Mouse (Mus musculus) hindbrain, embryonic 14.5 days (tissue): ENCODE measurements around the gene Jun. TPM values are rescaled to one million over a fixed set of nuclear protein-coding genes. Genes with fewer than 3 reads are reported as not detected.
A peak's percentile ranks its signal among the peaks of the same experiment; 100 is the strongest.

Experiments used
- ATAC-seq: fragments of 200-750 bp; cut with Nextera tagmentation; 2 replicates; pipeline ENCODE4 v1.8.0; 2017; ENCODE audit warnings: moderate number of reproducible peaks, mild to moderate bottlenecking, moderate TSS enrichment, moderate library complexity; ENCODE audit not compliant: low FRiP score
- DNase-seq: peaks from one replicate; pipeline ENCODE4 v3.0.0-alpha.2; 2015; ENCODE audit warnings: low spot score
- H3K27ac ChIP-seq: fragments of 300-500 bp; sonication (generic); 2 replicates; pipeline ENCODE4 v1.5.1; 2014; ENCODE audit warnings: mild to moderate bottlenecking, moderate library complexity
- H3K27me3 ChIP-seq: fragments of 300-500 bp; sonication (generic); 2 replicates; pipeline ENCODE4 v1.6.1; 2014; ENCODE audit warnings: mild to moderate bottlenecking, low read length, mixed read lengths; ENCODE audit not compliant: control insufficient read depth, insufficient read depth
- H3K36me3 ChIP-seq: fragments of 300-500 bp; sonication (generic); replicated peaks from 2 replicates; pipeline ENCODE4 v1.6.1; 2014; ENCODE audit not compliant: control insufficient read depth, insufficient read depth
- H3K4me1 ChIP-seq: fragments of 300-500 bp; sonication (generic); replicated peaks from 2 replicates; pipeline ENCODE4 v1.6.1; 2014; ENCODE audit warnings: antibody characterized with exemption, low read length, mixed read lengths; ENCODE audit not compliant: control insufficient read depth, insufficient read depth
- H3K4me2 ChIP-seq: fragments of 300-500 bp; sonication (generic); replicated peaks from 2 replicates; pipeline ENCODE4 v1.6.1; 2014; ENCODE audit warnings: mild to moderate bottlenecking, moderate library complexity
- H3K4me3 ChIP-seq: fragments of 300-500 bp; sonication (generic); replicated peaks from 2 replicates; pipeline ENCODE4 v1.5.1; 2014; ENCODE audit warnings: mild to moderate bottlenecking, low read length
- H3K9ac ChIP-seq: fragments of 300-500 bp; sonication (generic); 2 replicates; pipeline ENCODE4 v1.6.1; 2014
- H3K9me3 ChIP-seq: fragments of 300-500 bp; sonication (generic); 2 replicates; pipeline ENCODE4 v1.6.1; 2016; ENCODE audit warnings: low read length; ENCODE audit not compliant: control insufficient read depth
- WGBS: fragments of 180-500 bp; shearing (Covaris S2); extraction: QIAGEN DNeasy Blood & Tissue Kit; methylation state at CpG from one replicate; pipeline ENCODE4 v1.1.7; 2014; 5-methylcytosine and 5-hydroxymethylcytosine counted together
- polyA plus RNA-seq: library from polyadenylated mRNA; unstranded; fragments of >200 nt; fragmentation: Nextera tagmentation; extraction: Ambion mirVana; gene quantifications from 2 replicates; pipeline ENCODE4 v1.2.1, GENCODE M21; 2014

The Jun gene
- polyA plus RNA-seq, 1 experiment from 2014 or later = 35.2 TPM

DNA sequence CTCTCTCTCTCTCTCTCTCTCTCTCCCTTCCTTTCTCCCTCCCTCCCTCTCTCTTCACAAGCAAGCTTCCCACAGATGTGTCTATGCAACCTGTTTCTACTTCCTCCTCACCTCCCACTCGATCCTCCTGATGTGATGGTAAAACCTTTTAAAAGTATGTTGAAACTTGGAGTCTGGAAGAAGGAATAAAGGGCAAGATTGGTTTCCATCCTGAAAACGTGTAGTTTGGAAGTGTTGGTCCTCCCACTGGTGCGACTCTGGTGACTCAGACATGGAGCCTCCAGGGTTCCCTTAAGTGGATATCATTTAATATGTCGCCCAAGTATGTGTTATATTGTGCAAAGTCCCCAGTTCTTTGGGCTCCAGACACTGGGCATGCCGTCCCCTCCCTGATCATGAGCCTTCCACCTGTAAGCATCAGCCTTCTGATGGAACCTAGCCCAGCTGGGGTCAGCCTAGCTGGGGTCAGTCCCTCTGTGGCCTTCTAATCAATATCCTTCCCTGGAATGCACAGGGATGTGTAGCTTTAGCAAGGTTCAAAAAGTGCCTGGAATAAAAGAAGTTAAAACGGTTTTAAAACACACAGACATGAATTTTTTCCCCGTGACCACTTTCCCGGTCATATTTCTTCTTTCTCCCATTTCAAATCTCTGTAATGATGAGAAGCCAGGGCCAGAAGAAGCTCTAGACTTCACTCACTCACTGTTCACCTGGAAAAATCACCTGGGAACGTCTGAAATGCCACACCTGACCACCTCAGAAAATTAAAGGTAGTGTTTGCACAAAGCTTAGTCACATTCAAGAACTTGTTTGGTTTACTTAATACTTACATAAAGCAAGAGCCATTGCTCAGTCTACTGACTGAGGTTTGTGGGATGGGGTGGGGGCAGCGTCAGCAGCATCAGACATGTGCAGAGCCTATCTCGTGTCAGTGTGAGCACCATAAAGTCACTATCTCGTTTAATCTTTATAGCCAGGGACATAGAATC is 30.1 kb downstream of the Jun start:
- no peak overlapping the region for H3K4me2 ChIP-seq
- H3K9me3 ChIP-seq = no peaks in the 10 kb centered on the region
- ATAC-seq (no peak), DNase-seq (no peak)
- H3K27ac ChIP-seq = no peak overlapping the region
- no peak overlapping the region for H3K4me3 ChIP-seq
- H3K36me3 ChIP-seq = no peaks in the 10 kb centered on the region
- H3K27me3 ChIP-seq = no peaks in the 10 kb centered on the region
- H3K4me1 ChIP-seq = no peaks in the 10 kb centered on the region; the same call in 1 of the 2 replicates
- H3K9ac ChIP-seq = no peak overlapping the region
- WGBS = 90% methylated on average over 12 of the region's 12 CpGs

DNA sequence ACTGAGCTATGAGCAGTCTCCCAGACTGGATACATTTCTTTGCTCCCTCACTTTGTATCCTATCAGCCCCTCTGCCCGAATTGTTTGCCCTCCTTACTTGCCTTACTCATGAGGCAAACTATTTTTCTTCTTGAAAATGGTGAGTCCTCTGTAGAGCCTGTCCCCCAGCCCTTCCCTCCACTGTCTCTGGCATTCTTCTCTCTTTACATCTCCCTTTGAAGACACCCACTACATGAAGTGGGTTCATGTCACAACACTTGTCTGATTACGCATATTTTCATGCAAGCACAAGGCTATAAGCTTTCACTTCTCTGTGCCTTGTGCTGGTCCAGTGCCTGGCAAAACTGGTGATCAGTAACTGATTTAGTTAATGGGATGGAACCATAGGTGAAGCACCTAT is 31.8 kb downstream of the Jun start:
- Histone ChIP-seq H3K9me3 (no peaks in the 10 kb centered on the region), H3K27ac (no peak overlapping the region), H3K36me3 (no peaks in the 10 kb centered on the region), H3K4me2 (no peak overlapping the region), H3K4me3 (no peak overlapping the region), H3K9ac (no peak overlapping the region), H3K27me3 (no peaks in the 10 kb centered on the region), H3K4me1 (no peaks in the 10 kb centered on the region)
- DNase-seq (no peak), ATAC-seq (no peak)
- 92% methylated on average over 2 of the region's 2 CpGs for WGBS

DNA sequence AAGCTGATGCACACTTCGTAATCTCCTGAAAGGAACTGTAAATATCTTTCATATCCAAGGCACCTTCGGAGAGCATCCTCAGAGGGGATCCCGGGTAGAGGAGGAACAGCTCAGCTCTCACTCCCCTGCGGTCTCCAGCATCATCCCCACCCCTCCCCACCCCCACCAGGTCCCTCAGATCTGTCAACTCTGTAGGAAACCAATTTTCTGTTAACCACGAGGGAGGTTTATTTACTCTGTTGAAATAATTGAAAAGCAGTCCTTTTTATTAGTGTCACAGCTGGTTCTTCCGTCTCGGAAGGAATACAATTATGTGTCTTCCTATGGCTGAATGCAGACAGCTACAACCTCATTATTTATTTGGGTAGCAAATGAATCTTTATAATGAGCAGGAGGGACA is 33.8 kb downstream of the Jun start:
- H3K4me1 ChIP-seq = no peaks in the 10 kb centered on the region
- WGBS = 28% methylated on average over 7 of the region's 7 CpGs
- peak; percentile 71 for ATAC-seq
- no peaks in the 10 kb centered on the region for H3K27me3 ChIP-seq
- no peak overlapping the region for H3K4me2 ChIP-seq
- H3K4me3 ChIP-seq = no peak overlapping the region
- H3K9me3 ChIP-seq = no peaks in the 10 kb centered on the region
- no peak for DNase-seq
- no peak overlapping the region for H3K9ac ChIP-seq
- H3K27ac ChIP-seq = no peak overlapping the region
- no peaks in the 10 kb centered on the region for H3K36me3 ChIP-seq

DNA sequence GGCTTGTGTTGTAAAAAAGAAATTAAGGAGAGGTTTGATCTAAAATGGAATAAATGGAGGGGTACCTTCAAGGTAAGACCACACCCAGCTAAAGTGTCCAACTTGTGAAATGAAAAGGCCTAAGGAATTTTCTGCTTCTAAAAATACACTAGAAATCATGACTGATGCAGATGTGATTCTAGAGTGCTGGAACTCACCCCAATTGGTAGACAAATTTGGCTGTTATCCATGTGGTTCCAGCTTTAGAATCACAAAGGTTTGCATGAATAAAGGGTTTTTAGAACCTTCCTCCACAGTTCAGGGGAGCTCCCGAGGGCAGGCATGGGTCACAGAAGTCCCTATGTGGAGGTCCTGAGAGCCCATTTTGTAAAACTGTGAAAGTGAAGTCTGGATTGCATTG is 39.3 kb downstream of the Jun start:
- 74% methylated on average over 1 of the region's 1 CpGs for WGBS
- H3K27me3 ChIP-seq = no peaks in the 10 kb centered on the region
- H3K36me3 ChIP-seq = no peaks in the 10 kb centered on the region

DNA sequence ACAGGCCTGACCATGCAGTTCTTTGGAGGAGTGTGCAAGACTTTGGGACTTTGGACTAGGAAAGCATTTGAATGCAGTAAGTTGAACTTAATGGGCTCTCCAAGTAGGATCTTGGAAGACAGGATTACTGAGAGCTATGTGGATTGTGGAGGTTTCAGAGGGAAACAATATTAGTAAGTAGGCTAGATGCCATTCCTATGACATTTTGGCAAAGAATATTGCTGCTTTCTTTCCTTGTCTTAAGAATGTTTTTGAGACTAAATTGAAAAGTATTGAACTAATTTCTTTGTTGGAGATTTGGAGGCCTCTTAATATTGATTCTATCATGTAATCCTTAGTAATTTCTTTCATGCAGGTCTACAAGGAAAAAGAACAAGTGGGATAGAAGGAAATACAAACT is 39.8 kb downstream of the Jun start:
- no peaks in the 10 kb centered on the region for H3K36me3 ChIP-seq
- H3K4me2 ChIP-seq = no peak overlapping the region
- DNase-seq (no peak), ATAC-seq (no peak)
- no peaks in the 10 kb centered on the region for H3K27me3 ChIP-seq
- H3K4me3 ChIP-seq = no peak overlapping the region
- H3K9me3 ChIP-seq = no peaks in the 10 kb centered on the region
- H3K27ac ChIP-seq = no peak overlapping the region
- H3K9ac ChIP-seq = no peak overlapping the region
- no peaks in the 10 kb centered on the region for H3K4me1 ChIP-seq

More for the DNA sequence above, 39.3 kb downstream of the Jun start:
- no peak overlapping the region for H3K27ac ChIP-seq
- DNase-seq (no peak), ATAC-seq (no peak)
- no peaks in the 10 kb centered on the region for H3K4me1 ChIP-seq
- H3K9me3 ChIP-seq = no peaks in the 10 kb centered on the region
- H3K4me2 ChIP-seq = no peak overlapping the region
- no peak overlapping the region for H3K9ac ChIP-seq
- no peak overlapping the region for H3K4me3 ChIP-seq

DNA sequence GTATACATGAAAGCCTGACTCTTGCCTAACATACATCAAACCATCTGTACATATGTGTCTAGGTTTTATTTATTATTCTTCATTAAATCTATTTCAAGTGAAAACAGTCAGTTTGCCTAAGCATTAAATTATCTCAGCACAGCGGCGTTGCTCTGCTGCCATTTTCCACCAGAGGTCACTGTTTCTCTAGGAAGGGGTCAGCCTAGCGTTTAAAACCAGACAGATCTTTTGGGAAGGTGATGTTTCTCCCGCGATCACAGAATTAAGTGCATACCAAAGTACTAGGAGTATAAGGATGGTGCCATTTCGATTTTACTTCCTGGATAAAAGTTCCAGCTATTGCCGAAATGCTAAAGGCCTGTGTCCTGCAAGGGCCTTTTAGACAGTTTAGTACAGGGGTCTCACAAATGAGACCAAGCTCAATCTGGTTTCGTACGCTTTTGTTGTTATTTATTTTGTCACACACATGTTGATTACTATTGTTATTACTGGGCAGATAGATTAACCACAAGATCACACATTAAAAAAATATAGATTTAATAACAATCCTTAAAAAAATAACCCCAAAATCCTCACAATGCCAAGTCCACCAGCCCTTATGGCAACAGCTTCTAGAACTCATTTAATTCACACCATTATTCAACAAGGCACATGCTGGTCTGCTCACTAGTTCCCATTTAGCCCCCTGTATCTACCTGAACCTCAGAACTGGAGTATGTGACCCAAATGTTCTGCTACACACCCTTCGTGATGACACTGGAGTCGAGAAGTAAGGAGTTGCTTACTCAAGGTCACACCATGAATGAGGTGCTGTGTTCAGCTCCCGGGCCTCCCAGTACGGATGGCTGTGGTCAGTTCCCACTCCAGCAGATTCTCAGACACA is 43.6 kb downstream of the Jun start:
- Histone ChIP-seq H3K4me1 (no peaks in the 10 kb centered on the region), H3K4me2 (no peak overlapping the region), H3K9ac (no peak overlapping the region), H3K4me3 (no peak overlapping the region), H3K27me3 (no peaks in the 10 kb centered on the region), H3K36me3 (no peaks in the 10 kb centered on the region), H3K27ac (no peak overlapping the region), H3K9me3 (no peaks in the 10 kb centered on the region)
- WGBS = 44% methylated on average over 13 of the region's 13 CpGs
- ATAC-seq (peak; percentile 80; the same call in 1 of the 2 replicates), DNase-seq (peak; percentile 91)

DNA sequence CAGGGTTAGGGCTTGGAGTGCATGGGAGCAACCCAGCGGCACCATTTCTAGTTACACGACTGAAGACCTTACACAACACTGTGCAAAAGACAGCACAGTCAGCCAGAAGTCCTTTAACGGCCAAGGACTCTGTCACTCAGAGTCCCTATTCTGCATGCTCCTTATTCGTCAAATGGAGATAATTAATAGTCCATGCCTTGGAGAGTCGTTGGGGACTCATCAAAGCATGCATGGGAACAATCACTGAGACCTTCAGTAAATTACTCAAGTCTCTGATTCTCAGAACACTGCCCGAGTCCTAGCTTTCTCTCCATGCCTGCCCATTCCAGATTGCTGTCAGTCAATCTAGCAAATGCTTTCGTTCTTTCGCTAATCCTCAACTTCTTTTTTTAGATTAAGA is 44.3 kb downstream of the Jun start:
- Histone ChIP-seq H3K36me3 (no peaks in the 10 kb centered on the region), H3K4me3 (no peak overlapping the region), H3K27ac (no peak overlapping the region), H3K9ac (no peak overlapping the region), H3K4me1 (no peaks in the 10 kb centered on the region), H3K27me3 (no peaks in the 10 kb centered on the region), H3K9me3 (no peaks in the 10 kb centered on the region), H3K4me2 (no peak overlapping the region)
- ATAC-seq = peak; percentile 25; the same call in 1 of the 2 replicates
- DNase-seq = no peak
- WGBS = 60% methylated on average over 8 of the region's 8 CpGs

DNA sequence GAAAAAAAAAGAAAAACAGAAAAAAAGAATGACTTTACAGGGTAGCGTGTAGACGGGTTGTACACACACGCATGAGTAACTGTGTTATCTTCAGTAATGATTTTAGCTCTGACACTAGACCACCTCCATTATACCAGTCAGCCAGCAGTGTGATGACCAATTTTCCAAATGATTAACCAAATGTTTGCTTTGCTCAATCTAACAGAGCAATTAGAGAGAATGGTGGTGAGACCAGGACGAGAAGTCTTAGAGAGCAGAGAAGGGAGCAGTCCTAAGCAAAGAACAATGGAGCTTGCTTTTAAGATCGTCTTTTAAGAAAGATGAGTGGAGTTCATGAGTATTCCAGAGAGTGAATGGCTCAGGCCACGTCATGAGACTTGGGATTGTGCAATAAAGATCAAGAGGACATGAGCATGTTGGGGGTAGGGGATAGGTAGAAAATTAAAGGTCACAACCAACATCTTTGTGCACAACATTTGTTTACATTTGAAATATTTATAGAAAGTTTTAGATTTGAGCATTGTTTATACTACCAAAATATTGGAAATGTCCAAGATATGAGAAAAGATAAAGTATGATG is 46.7 kb downstream of the Jun start:
- Histone ChIP-seq H3K4me3 (no peak overlapping the region), H3K9ac (no peak overlapping the region), H3K4me2 (no peak overlapping the region), H3K27me3 (no peaks in the 10 kb centered on the region), H3K27ac (no peak overlapping the region), H3K9me3 (no peaks in the 10 kb centered on the region), H3K36me3 (no peaks in the 10 kb centered on the region), H3K4me1 (no peaks in the 10 kb centered on the region)
- 67% methylated on average over 6 of the region's 6 CpGs for WGBS
- ATAC-seq = no peak
- DNase-seq = no peak
